Mouse (Mus musculus): ENCODE results near the gene Cc2d1a. TPM values are rescaled to one million over a fixed set of nuclear protein-coding genes. Genes with fewer than 3 reads are reported as not detected.

The Cc2d1a gene
- polyA plus RNA-seq, 1 experiment from 2014 or later: 17.7 TPM

- H3K4me2 ChIP-seq (replicated peaks; ENCODE audit: low read depth, low read length): peak overlapping the region; percentile 39
- ATAC-seq (ENCODE audit: low FRiP score, low TSS enrichment): peak; percentile 55
- H3K4me1 ChIP-seq (ENCODE audit: control insufficient read depth, insufficient read depth, low read length): peaks cover 48% of the 10 kb centered on the region
- H3K4me3 ChIP-seq (ENCODE audit: low read length): peak overlapping the region; percentile 19; the same call in 1 of the 2 replicates
- peak overlapping the region; percentile 91 for H3K27ac ChIP-seq (ENCODE audit: low read depth, low read length)
- no peaks in the 10 kb centered on the region for H3K27me3 ChIP-seq (ENCODE audit: control insufficient read depth, insufficient read depth, low read length)
- WGBS: 1% methylated on average over 16 of the region's 16 CpGs
- no peaks in the 10 kb centered on the region for H3K9me3 ChIP-seq (ENCODE audit: control insufficient read depth, low read length)
- H3K36me3 ChIP-seq (ENCODE audit: control insufficient read depth, insufficient read depth, low read length): no peaks in the 10 kb centered on the region; the same call in 1 of the 2 replicates
- peak overlapping the region; percentile 42; the same call in 1 of the 2 replicates for H3K9ac ChIP-seq (ENCODE audit: low read depth, low read length)
Observed at GRCm38 (mm10) chr8:84180530-84181190, 32.9 kb upstream of the Cc2d1a start.

- 13% methylated on average over 4 of the region's 4 CpGs for WGBS
- H3K4me1 ChIP-seq (ENCODE audit: control insufficient read depth, insufficient read depth, low read length): peaks cover 48% of the 10 kb centered on the region
- no peak; the same call in 1 of the 2 replicates for ATAC-seq (ENCODE audit: low FRiP score, low TSS enrichment)
Observed at GRCm38 (mm10) chr8:84179946-84180345, 32.2 kb upstream of the Cc2d1a start.

GRCm38 (mm10) chr8:84178592-84178991, 30.9 kb upstream of the Cc2d1a start:
- Histone ChIP-seq H3K9me3 (ENCODE audit: control insufficient read depth, low read length) (no peaks in the 10 kb centered on the region), H3K4me1 (ENCODE audit: control insufficient read depth, insufficient read depth, low read length) (peaks cover 42% of the 10 kb centered on the region), H3K36me3 (ENCODE audit: control insufficient read depth, insufficient read depth, low read length) (peaks cover 11% of the 10 kb centered on the region), H3K4me3 (ENCODE audit: low read length) (no peak overlapping the region), H3K27ac (ENCODE audit: low read depth, low read length) (no peak overlapping the region), H3K9ac (ENCODE audit: low read depth, low read length) (no peak overlapping the region), H3K4me2 (replicated peaks; ENCODE audit: low read depth, low read length) (no peak overlapping the region), H3K27me3 (ENCODE audit: control insufficient read depth, insufficient read depth, low read length) (no peaks in the 10 kb centered on the region)
- WGBS: 73% methylated on average over 8 of the region's 8 CpGs
- ATAC-seq (ENCODE audit: low FRiP score, low TSS enrichment): no peak

More at GRCm38 (mm10) chr8:84179946-84180345, 32.2 kb upstream of the Cc2d1a start:
- Histone ChIP-seq H3K27me3 (ENCODE audit: control insufficient read depth, insufficient read depth, low read length) (no peaks in the 10 kb centered on the region), H3K4me3 (ENCODE audit: low read length) (peak overlapping the region; percentile 19; the same call in 1 of the 2 replicates), H3K9me3 (ENCODE audit: control insufficient read depth, low read length) (no peaks in the 10 kb centered on the region), H3K4me2 (replicated peaks; ENCODE audit: low read depth, low read length) (peak overlapping the region; percentile 39), H3K9ac (ENCODE audit: low read depth, low read length) (peak overlapping the region; percentile 42; the same call in 1 of the 2 replicates), H3K36me3 (ENCODE audit: control insufficient read depth, insufficient read depth, low read length) (peaks cover 4% of the 10 kb centered on the region), H3K27ac (ENCODE audit: low read depth, low read length) (peak overlapping the region; percentile 91)

GRCm38 (mm10) chr8:84177405-84177804, 29.7 kb upstream of the Cc2d1a start:
- Histone ChIP-seq H3K4me2 (replicated peaks; ENCODE audit: low read depth, low read length) (no peak overlapping the region), H3K4me3 (ENCODE audit: low read length) (no peak overlapping the region), H3K9me3 (ENCODE audit: control insufficient read depth, low read length) (no peaks in the 10 kb centered on the region), H3K36me3 (ENCODE audit: control insufficient read depth, insufficient read depth, low read length) (peaks cover 23% of the 10 kb centered on the region), H3K4me1 (ENCODE audit: control insufficient read depth, insufficient read depth, low read length) (peaks cover 35% of the 10 kb centered on the region), H3K27me3 (ENCODE audit: control insufficient read depth, insufficient read depth, low read length) (no peaks in the 10 kb centered on the region), H3K27ac (ENCODE audit: low read depth, low read length) (no peak overlapping the region), H3K9ac (ENCODE audit: low read depth, low read length) (no peak overlapping the region)
- 89% methylated on average over 3 of the region's 3 CpGs for WGBS
- ATAC-seq (ENCODE audit: low FRiP score, low TSS enrichment): no peak

- WGBS: 2% methylated on average over 3 of the region's 3 CpGs
- peak overlapping the region; percentile 28 for H3K9ac ChIP-seq (ENCODE audit: low read depth, low read length)
- no peaks in the 10 kb centered on the region for H3K27me3 ChIP-seq (ENCODE audit: control insufficient read depth, insufficient read depth, low read length)
- no peak overlapping the region for H3K4me3 ChIP-seq (ENCODE audit: low read length)
- no peak overlapping the region for H3K27ac ChIP-seq (ENCODE audit: low read depth, low read length)
- no peak for ATAC-seq (ENCODE audit: low FRiP score, low TSS enrichment)
- no peak overlapping the region; the same call in 1 of the 2 replicates for H3K4me2 ChIP-seq (replicated peaks; ENCODE audit: low read depth, low read length)
- H3K36me3 ChIP-seq (ENCODE audit: control insufficient read depth, insufficient read depth, low read length): peaks cover 32% of the 10 kb centered on the region
- H3K9me3 ChIP-seq (ENCODE audit: control insufficient read depth, low read length): no peaks in the 10 kb centered on the region
- H3K4me1 ChIP-seq (ENCODE audit: control insufficient read depth, insufficient read depth, low read length): peaks cover 31% of the 10 kb centered on the region
Observed at GRCm38 (mm10) chr8:84176560-84176959, 28.8 kb upstream of the Cc2d1a start.

GRCm38 (mm10) chr8:84173861-84174260, 26.1 kb upstream of the Cc2d1a start:
- Histone ChIP-seq H3K4me1 (ENCODE audit: control insufficient read depth, insufficient read depth, low read length) (peaks cover 9% of the 10 kb centered on the region), H3K4me3 (ENCODE audit: low read length) (no peak overlapping the region), H3K27ac (ENCODE audit: low read depth, low read length) (no peak overlapping the region), H3K4me2 (replicated peaks; ENCODE audit: low read depth, low read length) (no peak overlapping the region), H3K27me3 (ENCODE audit: control insufficient read depth, insufficient read depth, low read length) (no peaks in the 10 kb centered on the region), H3K36me3 (ENCODE audit: control insufficient read depth, insufficient read depth, low read length) (peaks cover 41% of the 10 kb centered on the region), H3K9ac (ENCODE audit: low read depth, low read length) (no peak overlapping the region), H3K9me3 (ENCODE audit: control insufficient read depth, low read length) (no peaks in the 10 kb centered on the region)
- ATAC-seq (ENCODE audit: low FRiP score, low TSS enrichment): no peak
- 84% methylated on average over 6 of the region's 6 CpGs for WGBS

GRCm38 (mm10) chr8:84170096-84170495, 22.4 kb upstream of the Cc2d1a start:
- no peak overlapping the region for H3K9ac ChIP-seq (ENCODE audit: low read depth, low read length)

GRCm38 (mm10) chr8:84167696-84168095, 20.0 kb upstream of the Cc2d1a start:
- Histone ChIP-seq H3K27ac (ENCODE audit: low read depth, low read length) (no peak overlapping the region), H3K4me3 (ENCODE audit: low read length) (no peak overlapping the region), H3K4me2 (replicated peaks; ENCODE audit: low read depth, low read length) (no peak overlapping the region), H3K9ac (ENCODE audit: low read depth, low read length) (no peak overlapping the region), H3K4me1 (ENCODE audit: control insufficient read depth, insufficient read depth, low read length) (no peaks in the 10 kb centered on the region), H3K27me3 (ENCODE audit: control insufficient read depth, insufficient read depth, low read length) (no peaks in the 10 kb centered on the region), H3K9me3 (ENCODE audit: control insufficient read depth, low read length) (no peaks in the 10 kb centered on the region), H3K36me3 (ENCODE audit: control insufficient read depth, insufficient read depth, low read length) (peaks cover 25% of the 10 kb centered on the region)
- WGBS: 96% methylated on average over 2 of the region's 2 CpGs
- ATAC-seq (ENCODE audit: low FRiP score, low TSS enrichment): no peak

More at GRCm38 (mm10) chr8:84170096-84170495, 22.4 kb upstream of the Cc2d1a start:
- 94% methylated on average over 5 of the region's 5 CpGs for WGBS
- ATAC-seq (ENCODE audit: low FRiP score, low TSS enrichment): no peak
- no peaks in the 10 kb centered on the region for H3K9me3 ChIP-seq (ENCODE audit: control insufficient read depth, low read length)
- H3K27me3 ChIP-seq (ENCODE audit: control insufficient read depth, insufficient read depth, low read length): no peaks in the 10 kb centered on the region
- H3K4me3 ChIP-seq (ENCODE audit: low read length): no peak overlapping the region
- H3K4me1 ChIP-seq (ENCODE audit: control insufficient read depth, insufficient read depth, low read length): no peaks in the 10 kb centered on the region
- peaks cover 41% of the 10 kb centered on the region for H3K36me3 ChIP-seq (ENCODE audit: control insufficient read depth, insufficient read depth, low read length)
- H3K4me2 ChIP-seq (replicated peaks; ENCODE audit: low read depth, low read length): no peak overlapping the region
- no peak overlapping the region for H3K27ac ChIP-seq (ENCODE audit: low read depth, low read length)

- no peak overlapping the region for H3K27ac ChIP-seq (ENCODE audit: low read depth, low read length)
- no peaks in the 10 kb centered on the region for H3K27me3 ChIP-seq (ENCODE audit: control insufficient read depth, insufficient read depth, low read length)
- no peak overlapping the region for H3K4me3 ChIP-seq (ENCODE audit: low read length)
- no peaks in the 10 kb centered on the region for H3K4me1 ChIP-seq (ENCODE audit: control insufficient read depth, insufficient read depth, low read length)
- H3K36me3 ChIP-seq (ENCODE audit: control insufficient read depth, insufficient read depth, low read length): no peaks in the 10 kb centered on the region
- H3K9ac ChIP-seq (ENCODE audit: low read depth, low read length): no peak overlapping the region
- H3K9me3 ChIP-seq (ENCODE audit: control insufficient read depth, low read length): no peaks in the 10 kb centered on the region
- H3K4me2 ChIP-seq (replicated peaks; ENCODE audit: low read depth, low read length): no peak overlapping the region
- WGBS: 91% methylated on average over 4 of the region's 4 CpGs
- no peak for ATAC-seq (ENCODE audit: low FRiP score, low TSS enrichment)
Observed at GRCm38 (mm10) chr8:84157620-84158019, 9.9 kb upstream of the Cc2d1a start.

Data from kidney, embryonic 14.5 days (tissue).